In the genomic region with DNA sequence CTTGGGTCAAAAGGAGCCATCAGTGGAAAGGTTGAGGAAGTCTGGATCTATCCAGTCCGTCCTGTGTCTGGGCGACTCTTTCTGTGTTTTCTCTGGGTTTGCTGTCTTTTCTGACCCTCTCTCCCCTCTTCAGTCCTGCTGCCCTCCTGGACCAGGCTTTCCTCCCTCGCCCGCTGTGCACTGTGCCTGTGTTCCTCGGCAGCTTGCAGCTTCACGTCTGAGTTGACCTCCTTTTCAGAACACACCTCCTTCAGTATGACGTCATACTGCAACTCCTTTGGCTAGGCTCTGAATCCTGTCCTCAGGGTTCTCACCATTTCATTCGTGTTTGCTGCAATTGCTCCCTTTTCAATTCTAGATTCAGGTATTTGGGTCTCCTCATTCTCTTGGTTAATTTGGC, we compare ENCODE assay signal across 16 mouse cellular contexts. TPM values are rescaled to one million over a fixed set of nuclear protein-coding genes. Genes with fewer than 3 reads are reported as not detected.
A peak's percentile ranks its signal among the peaks of the same experiment; 100 is the strongest.
DNase-seq lines count a peak whose midpoint lies in the region; ATAC-seq and TF ChIP-seq lines count a peak whose summit lies in the region.
"Had no signal": no experiment of that assay in that cellular context is flagged by ENCODE, and none has a peak within 500 bp of the region (broad histone marks: within the 10 kb centered on the region; RNA-seq: fewer than 3 reads in every experiment).

No protein-coding gene starts in this region.

- no peak for TF ChIP-seq CTCF in brain, embryonic 14.5 days (IDR thresholded peaks at IDR 0.05; ENCODE audit: borderline replicate concordance, extremely low read depth, insufficient read depth, insufficient read length)

- DNase-seq in left cerebral cortex, postnatal 4 days, result peak; percentile 25
- DNase-seq in left cerebral cortex, adult 11 months (ENCODE audit: low spot score), result no peak
- peak; percentile 10 for DNase-seq in Muller cell, postnatal 12 days (ENCODE audit: inconsistent ontology term)
- DNase-seq in brain, embryonic 14.5 days (ENCODE audit: low read depth), result peak; percentile 20
- DNase-seq in cerebellum, postnatal 14 days, result peak; percentile 65 to 76
- no peak for DNase-seq in adrenal gland, adult 18-20 months (ENCODE audit: low spot score in 2 of 2)
- DNase-seq in layer of hippocampus, postnatal 10 days (ENCODE audit: low spot score in 2 of 2), result no peak
- DNase-seq: liver, postnatal 0 days; thymus, postnatal 25 days had no signal

- no peak overlapping the region for H3K9ac ChIP-seq in forebrain, embryonic 13.5 days
- H3K9ac ChIP-seq: limb, embryonic 15.5 days; liver, postnatal 0 days; neural tube, embryonic 15.5 days had no signal

- H3K27me3 ChIP-seq in forebrain, embryonic 13.5 days, result no peaks in the 10 kb centered on the region
- H3K27me3 ChIP-seq: limb, embryonic 15.5 days; neural tube, embryonic 15.5 days had no signal

- no peaks in the 10 kb centered on the region for H3K9me3 ChIP-seq in forebrain, embryonic 13.5 days (replicated peaks)
- H3K9me3 ChIP-seq: heart, embryonic 10.5 days; limb, embryonic 15.5 days; neural tube, embryonic 15.5 days had no signal

- no peaks in the 10 kb centered on the region for H3K36me3 ChIP-seq in forebrain, embryonic 13.5 days (ENCODE audit: poor library complexity, severe bottlenecking)
- H3K36me3 ChIP-seq: heart, embryonic 10.5 days; limb, embryonic 15.5 days; neural tube, embryonic 15.5 days had no signal

- no peak overlapping the region for H3K4me3 ChIP-seq in forebrain, embryonic 13.5 days
- H3K4me3 ChIP-seq: heart, embryonic 10.5 days; limb, embryonic 15.5 days; neural tube, embryonic 15.5 days had no signal

- intact Hi-C loops in left cerebral cortex, postnatal 4 days (cut with DNase I), result no loop called here

- no peak overlapping the region for H3K4me2 ChIP-seq in forebrain, embryonic 13.5 days
- H3K4me2 ChIP-seq: limb, embryonic 15.5 days; neural tube, embryonic 15.5 days had no signal

- H3K4me1 ChIP-seq in forebrain, embryonic 13.5 days, result peaks cover 8% of the 10 kb centered on the region
- H3K4me1 ChIP-seq: limb, embryonic 15.5 days had no signal

- no peak overlapping the region for H3K27ac ChIP-seq in forebrain, embryonic 13.5 days
- H3K27ac ChIP-seq: heart, embryonic 10.5 days; limb, embryonic 15.5 days; neural tube, embryonic 15.5 days had no signal

- no peak for ATAC-seq in forebrain, embryonic 13.5 days
- ATAC-seq: forebrain, embryonic 16.5 days; liver, postnatal 0 days had no signal

- TF ChIP-seq POLR2A in brain, embryonic 14.5 days (IDR thresholded peaks at IDR 0.05; ENCODE audit: borderline replicate concordance, extremely low read depth, insufficient read depth, insufficient read length, poor library complexity, severe bottlenecking), result no peak

- 47% methylated on average over 8 of the region's 8 CpGs for WGBS in forebrain, embryonic 13.5 days

RNA-seq across cellular contexts. Expression of a gene that starts 18.1 kb away (rescaled TPM):
- 1 to 10 TPM; 1.6 to 2.3 TPM for total RNA-seq in left cerebral cortex, postnatal 4 days (2021)
- 1.4 and 1.9 TPM in 2 replicates for polyA plus RNA-seq in brain, embryonic 14.5 days (2012; rRNA removed)
- total RNA-seq in adrenal gland, adult 18-20 months (2021), result under 1 TPM; 0.38 to 0.46 TPM
- 1.7 and 2.3 TPM in 2 replicates for polyA plus RNA-seq in forebrain, embryonic 13.5 days (2015; fragmentation: Nextera tagmentation; extraction: Ambion mirVana)
- 1 to 10 TPM; 2.2 to 3.4 TPM for total RNA-seq in layer of hippocampus, postnatal 10 days (2021)
- total RNA-seq: common myeloid progenitor, adult 5-6 weeks; MEL had no signal
- polyA plus RNA-seq: liver, postnatal 0 days had no signal

Comparison
In these comparisons a context has a peak if more than half of its experiments do, and no peak if none do; other contexts are left out.
1. DNase-seq: peak in left cerebral cortex, postnatal 4 days (single experiment), Muller cell, postnatal 12 days (single experiment), brain, embryonic 14.5 days (single experiment) and cerebellum, postnatal 14 days (2 of 2); none in left cerebral cortex, adult 11 months (single experiment), adrenal gland, adult 18-20 months (0 of 2) and layer of hippocampus, postnatal 10 days (0 of 2).